Mouse (Mus musculus) cerebellum, adult 9-11 months (tissue): ENCODE results near the gene Ndufs5.

Experiments used
- DNase-seq: peaks from one replicate; pipeline ENCODE4 v3.0.0; 2022

Gene Ndufs5

GRCm38 (mm10) chr4:123717574-123718433, at the start of gene Ndufs5:
Ndufs5 (minus strand) TSS chr4:123718202.
- DNase-seq = peak; percentile 97

- DNase-seq = no peak
These were observed 47.1 kb upstream of the Ndufs5 start for GRCm38 (mm10) chr4:123765071-123765470.

- DNase-seq = no peak
These were observed 40.3 kb upstream of the Ndufs5 start for GRCm38 (mm10) chr4:123758306-123758705.

GRCm38 (mm10) chr4:123750707-123751312, 32.8 kb upstream of the Ndufs5 start:
- peak; percentile 62 for DNase-seq

- DNase-seq = peak; percentile 98
These were observed 32.2 kb upstream of the Ndufs5 start, which contains the start of gene Akirin1 for GRCm38 (mm10) chr4:123750152-123750651. Akirin1 (minus strand) TSS chr4:123750345.

GRCm38 (mm10) chr4:123749484-123750130, 31.6 kb upstream of the Ndufs5 start:
- DNase-seq = peak; percentile 68

- DNase-seq = no peak
These were observed 30.9 kb upstream of the Ndufs5 start for GRCm38 (mm10) chr4:123748726-123749415.

GRCm38 (mm10) chr4:123745221-123745775, 27.3 kb upstream of the Ndufs5 start:
- no peak for DNase-seq

- no peak for DNase-seq
These were observed 24.9 kb upstream of the Ndufs5 start for GRCm38 (mm10) chr4:123742891-123743290.

GRCm38 (mm10) chr4:123738708-123739107, 20.7 kb upstream of the Ndufs5 start:
- DNase-seq = no peak

- DNase-seq = no peak
These were observed 15.5 kb upstream of the Ndufs5 start for GRCm38 (mm10) chr4:123733532-123733931.

- no peak for DNase-seq
These were observed 14.9 kb upstream of the Ndufs5 start for GRCm38 (mm10) chr4:123732921-123733320.

GRCm38 (mm10) chr4:123732163-123732910, 14.3 kb upstream of the Ndufs5 start:
- DNase-seq = peak; percentile 86

- DNase-seq = no peak
These were observed 3.8 kb upstream of the Ndufs5 start for GRCm38 (mm10) chr4:123721761-123722160.

GRCm38 (mm10) chr4:123718434-123718780, 405 bp upstream of the Ndufs5 start:
- no peak for DNase-seq

GRCm38 (mm10) chr4:123712431-123712830, 5.6 kb downstream of the Ndufs5 start:
- no peak for DNase-seq

- DNase-seq = no peak
These were observed 10.7 kb downstream of the Ndufs5 start for GRCm38 (mm10) chr4:123707340-123707739.

GRCm38 (mm10) chr4:123705340-123705739, 12.7 kb downstream of the Ndufs5 start:
- DNase-seq = no peak

GRCm38 (mm10) chr4:123693384-123693783, 24.6 kb downstream of the Ndufs5 start:
- no peak for DNase-seq

GRCm38 (mm10) chr4:123692071-123692470, 25.9 kb downstream of the Ndufs5 start:
- no peak for DNase-seq

GRCm38 (mm10) chr4:123690311-123690710, 27.7 kb downstream of the Ndufs5 start:
- DNase-seq = no peak
